Mouse (Mus musculus) liver, postnatal 0 days (tissue): ENCODE measurements around the gene Hira.

Experiments used
- CTCF ChIP-seq: sonication (generic); IDR thresholded peaks from 2 replicates; pipeline ENCODE4 v1.5.1; 2016; ENCODE audit warnings: antibody characterized with exemption, low read depth
- EP300 ChIP-seq: IDR thresholded peaks from 2 replicates; pipeline ENCODE4 v1.6.1; 2016; ENCODE audit warnings: antibody characterized with exemption, low read depth, mild to moderate bottlenecking

GRCm38 (mm10) chr16:18970837-18971236 is 94.0 kb downstream of the Hira start:
- no peak for TF ChIP-seq CTCF
- no peak for TF ChIP-seq EP300
